Comparison of ENCODE assay signal across 15 mouse cellular contexts in genomic region chr12:102190820-102191219, GRCm38 (mm10).
A peak's percentile ranks its signal among the peaks of the same experiment; 100 is the strongest.
DNase-seq lines count a peak whose midpoint lies in the region; ATAC-seq and TF ChIP-seq lines count a peak whose summit lies in the region.
"Had no signal": no experiment of that assay in that cellular context is flagged by ENCODE, and none has a peak within 500 bp of the region (broad histone marks: within the 10 kb centered on the region; RNA-seq: fewer than 3 reads in every experiment).

No protein-coding gene starts in this region.

- DNase-seq in gastrocnemius, postnatal 14 days: peak; percentile 10
- DNase-seq in gastrocnemius, postnatal 36 days: no peak
- peak; percentile 74 to 86 for DNase-seq in cerebellum, adult 2 months
- DNase-seq in frontal cortex, postnatal 14 days (ENCODE audit: low spot score in 2 of 2): peak; percentile 37 to 58
- DNase-seq in heart, embryonic 10.5 days (ENCODE audit: low spot score): no peak
- no peak for DNase-seq in heart, postnatal 25 days (ENCODE audit: low spot score)
- DNase-seq: B cell, adult 2 months; heart, postnatal 36 days; liver, embryonic 13.5 days; thymus, postnatal 14 days had no signal

- no peak overlapping the region for H3ac ChIP-seq in myocyte (ENCODE audit: control insufficient read depth, insufficient read length)

- ATAC-seq in hindbrain, embryonic 16.5 days: no peak
- ATAC-seq: activated CD4-positive, CD25-positive, alpha-beta regulatory T cell, adult 4 months had no signal

- H3K79me2 ChIP-seq in myocyte (ENCODE audit: control insufficient read depth, insufficient read depth): no peaks in the 10 kb centered on the region

- H3K4me2 ChIP-seq in myocyte (ENCODE audit: low read depth): peak overlapping the region; percentile 18
- no peak overlapping the region for H3K4me2 ChIP-seq in hindbrain, embryonic 16.5 days (ENCODE audit: low read length)
- H3K4me2 ChIP-seq: liver, embryonic 13.5 days had no signal

- TF ChIP-seq CTCF in cerebellum, adult 2 months (IDR thresholded peaks at IDR 0.05; ENCODE audit: borderline replicate concordance, insufficient read depth, low read depth, low read length): no peak

- intact Hi-C loops in gastrocnemius, postnatal 14 days (cut with DNase I; ENCODE audit: low total_unique reads): no loop called here
- intact Hi-C loops in gastrocnemius, postnatal 36 days (cut with DNase I): no loop called here
- intact Hi-C loops in heart, postnatal 25 days (cut with DNase I): loop anchor here (2.0 kb wide), 1 partner anchor 30 kb away; no protein-coding TSS in a partner anchor

- H3K4me1 ChIP-seq in cerebellum, adult 2 months (ENCODE audit: control insufficient read depth, insufficient read depth, low read length): peaks cover 8% of the 10 kb centered on the region
- no peaks in the 10 kb centered on the region for H3K4me1 ChIP-seq in hindbrain, embryonic 16.5 days (ENCODE audit: control insufficient read depth, insufficient read depth, low read depth, low read length)
- peaks cover 4% of the 10 kb centered on the region; the same call in 1 of the 2 replicates for H3K4me1 ChIP-seq in heart, embryonic 10.5 days
- H3K4me1 ChIP-seq: embryonic facial prominence, embryonic 10.5 days; liver, embryonic 13.5 days had no signal

- H3K9me3 ChIP-seq in hindbrain, embryonic 16.5 days (ENCODE audit: control insufficient read depth, low read length): peaks cover 3% of the 10 kb centered on the region
- H3K9me3 ChIP-seq in heart, embryonic 10.5 days: peaks cover 7% of the 10 kb centered on the region
- H3K9me3 ChIP-seq: liver, embryonic 13.5 days had no signal

- H3K27me3 ChIP-seq in cerebellum, adult 2 months (ENCODE audit: control insufficient read depth, insufficient read depth, low read length): no peaks in the 10 kb centered on the region
- no peaks in the 10 kb centered on the region for H3K27me3 ChIP-seq in myocyte (ENCODE audit: control insufficient read depth, insufficient read depth, insufficient read length)
- no peaks in the 10 kb centered on the region for H3K27me3 ChIP-seq in hindbrain, embryonic 16.5 days (replicated peaks; ENCODE audit: control insufficient read depth, insufficient read depth, low read length)
- no peaks in the 10 kb centered on the region; the same call in 1 of the 2 replicates for H3K27me3 ChIP-seq in heart, embryonic 10.5 days (ENCODE audit: insufficient read depth, poor library complexity, severe bottlenecking)
- H3K27me3 ChIP-seq: liver, embryonic 13.5 days had no signal

- no peak overlapping the region for H3K9ac ChIP-seq in hindbrain, embryonic 16.5 days (ENCODE audit: low read depth, low read length)
- H3K9ac ChIP-seq: liver, embryonic 13.5 days had no signal

- WGBS in cerebellum, adult 2 months: 15% methylated on average over 11 of the region's 11 CpGs
- WGBS in hindbrain, embryonic 16.5 days: 82% methylated on average over 11 of the region's 11 CpGs
- WGBS in heart, embryonic 10.5 days: 73% methylated on average over 11 of the region's 11 CpGs

- TF ChIP-seq POLR2A in cerebellum, adult 2 months (IDR thresholded peaks at IDR 0.05; ENCODE audit: borderline replicate concordance, insufficient read depth, low read length): no peak
- TF ChIP-seq POLR2A in myocyte (IDR thresholded peaks at IDR 0.05; ENCODE audit: insufficient read length, low read depth): no peak

- H3K4me3 ChIP-seq in cerebellum, adult 2 months (replicated peaks; ENCODE audit: insufficient read depth, low read depth, low read length): no peak overlapping the region
- H3K4me3 ChIP-seq in myocyte: no peak overlapping the region
- no peak overlapping the region for H3K4me3 ChIP-seq in hindbrain, embryonic 16.5 days (ENCODE audit: low read length)
- no peak overlapping the region for H3K4me3 ChIP-seq in heart, embryonic 10.5 days
- H3K4me3 ChIP-seq: embryonic facial prominence, embryonic 10.5 days; liver, embryonic 13.5 days had no signal

- H3K27ac ChIP-seq in cerebellum, adult 2 months (ENCODE audit: insufficient read depth, low read length): no peak overlapping the region
- no peak overlapping the region for H3K27ac ChIP-seq in hindbrain, embryonic 16.5 days (ENCODE audit: low read depth, low read length)
- H3K27ac ChIP-seq in heart, embryonic 10.5 days: no peak overlapping the region
- H3K27ac ChIP-seq: embryonic facial prominence, embryonic 10.5 days; liver, embryonic 13.5 days; macrophage had no signal

- H3K36me3 ChIP-seq in myocyte (ENCODE audit: control insufficient read depth, insufficient read depth): no peaks in the 10 kb centered on the region
- no peaks in the 10 kb centered on the region for H3K36me3 ChIP-seq in hindbrain, embryonic 16.5 days (ENCODE audit: control insufficient read depth, insufficient read depth, low read length)
- H3K36me3 ChIP-seq in heart, embryonic 10.5 days: peaks cover 6% of the 10 kb centered on the region; the same call in 1 of the 2 replicates
- H3K36me3 ChIP-seq: embryonic facial prominence, embryonic 10.5 days; liver, embryonic 13.5 days had no signal

TF ChIP-seq in myocyte, 11 proteins besides CTCF, POLR2A, EP300 and RAD21:
- TF ChIP-seq TCF12 (IDR thresholded peaks at IDR 0.05; ENCODE audit: insufficient read depth, poor library complexity, severe bottlenecking) (peak; percentile 51), MAX (IDR thresholded peaks at IDR 0.05; ENCODE audit: low read depth) (no peak), MYOD1 (IDR thresholded peaks at IDR 0.05; ENCODE audit: control insufficient read depth in 1 of 3, insufficient read length in 2 of 3, low read depth in 2 of 3) (peak; percentile 3 to 88 (median 83)), TCF3 (IDR thresholded peaks at IDR 0.05; ENCODE audit: insufficient read length, low read depth) (peak; percentile 53), REST (IDR thresholded peaks at IDR 0.05; ENCODE audit: insufficient read depth, insufficient read length) (no peak), USF1 (IDR thresholded peaks at IDR 0.05; ENCODE audit: low read depth) (no peak), CEBPB (IDR thresholded peaks at IDR 0.05; ENCODE audit: insufficient read depth, poor library complexity, severe bottlenecking) (no peak), POLR2AphosphoS2 (IDR thresholded peaks at IDR 0.05; ENCODE audit: insufficient read length, low read depth) (no peak), E2F4 (IDR thresholded peaks at IDR 0.05; ENCODE audit: insufficient read depth) (peak; percentile 4), SRF (IDR thresholded peaks at IDR 0.05; ENCODE audit: control insufficient read depth, insufficient read length, low read depth) (no peak), MYOG (IDR thresholded peaks at IDR 0.05; ENCODE audit: control insufficient read depth in 1 of 3, insufficient read depth in 1 of 3, insufficient read length in 2 of 3, low read depth in 2 of 3) (peak; percentile 78 to 94 (median 91))

Comparison
In these comparisons a context has a peak if more than half of its experiments do, and no peak if none do; other contexts are left out.
1. DNase-seq: peak in gastrocnemius, postnatal 14 days (single experiment), cerebellum, adult 2 months (2 of 2) and frontal cortex, postnatal 14 days (2 of 2); none in gastrocnemius, postnatal 36 days (0 of 2), heart, embryonic 10.5 days (single experiment) and heart, postnatal 25 days (single experiment).